Mouse (Mus musculus) limb, embryonic 12.5 days (tissue): ENCODE measurements at regions not wholly inside any gene's neighbourhood (a gene's known extent, or its start where the extent isn't known, plus 50 kb on each side); places are given as distances from the start of the nearest gene placed in this dataset.

ENCODE experiments used
- ATAC-seq: fragments of 200-750 bp; cut with Nextera tagmentation; 2 replicates; pipeline ENCODE4 v1.8.0; 2017; ENCODE audit warnings: low read depth, moderate TSS enrichment; ENCODE audit not compliant: insufficient number of reproducible peaks, insufficient read depth, low FRiP score, low TSS enrichment
- H3K27ac ChIP-seq: fragments of 300-500 bp; sonication (generic); 2 replicates; pipeline ENCODE4 v1.5.1; 2016; ENCODE audit warnings: mild to moderate bottlenecking, moderate library complexity
- H3K27me3 ChIP-seq: fragments of 300-500 bp; sonication (generic); 2 replicates; pipeline ENCODE4 v1.6.1; 2016; ENCODE audit warnings: mild to moderate bottlenecking, moderate library complexity
- H3K36me3 ChIP-seq: fragments of 300-500 bp; sonication (generic); 2 replicates; pipeline ENCODE4 v1.6.1; 2016; ENCODE audit warnings: mild to moderate bottlenecking, moderate library complexity
- H3K4me1 ChIP-seq: fragments of 300-500 bp; sonication (generic); replicated peaks from 2 replicates; pipeline ENCODE4 v1.6.1; 2016
- H3K4me2 ChIP-seq: fragments of 300-500 bp; sonication (generic); 2 replicates; pipeline ENCODE4 v1.6.1; 2016; ENCODE audit warnings: mild to moderate bottlenecking, moderate library complexity
- H3K4me3 ChIP-seq: fragments of 300-500 bp; sonication (generic); replicated peaks from 2 replicates; pipeline ENCODE4 v1.5.1; 2016; ENCODE audit warnings: mild to moderate bottlenecking
- H3K9ac ChIP-seq: fragments of 300-500 bp; sonication (generic); replicated peaks from 2 replicates; pipeline ENCODE4 v1.6.1; 2016; ENCODE audit warnings: mild to moderate bottlenecking, moderate library complexity
- H3K9me3 ChIP-seq: fragments of 300-500 bp; sonication (generic); 2 replicates; pipeline ENCODE4 v1.6.1; 2016; ENCODE audit warnings: mild to moderate bottlenecking, moderate library complexity
- WGBS: fragments of 180-500 bp; shearing (Covaris S2); methylation state at CpG from one replicate; pipeline ENCODE4 v1.1.7; 2016; 5-methylcytosine and 5-hydroxymethylcytosine counted together

- H3K9me3 ChIP-seq: no peaks in the 10 kb centered on the region
- H3K4me3 ChIP-seq: no peak overlapping the region
- H3K36me3 ChIP-seq: no peaks in the 10 kb centered on the region
- H3K4me1 ChIP-seq: peaks cover 21% of the 10 kb centered on the region
- no peak for ATAC-seq
- no peak overlapping the region for H3K4me2 ChIP-seq
- whole genome bisulfite sequencing: 64% methylated on average over 5 of the region's 5 CpGs
- H3K27ac ChIP-seq: peak overlapping the region; percentile 41; the same call in 1 of the 2 replicates
- H3K9ac ChIP-seq: no peak overlapping the region
- no peaks in the 10 kb centered on the region for H3K27me3 ChIP-seq
Observed at GRCm38 (mm10) chr3:147445066-147445844, 593.1 kb downstream of the Ttll7 start.

DNA sequence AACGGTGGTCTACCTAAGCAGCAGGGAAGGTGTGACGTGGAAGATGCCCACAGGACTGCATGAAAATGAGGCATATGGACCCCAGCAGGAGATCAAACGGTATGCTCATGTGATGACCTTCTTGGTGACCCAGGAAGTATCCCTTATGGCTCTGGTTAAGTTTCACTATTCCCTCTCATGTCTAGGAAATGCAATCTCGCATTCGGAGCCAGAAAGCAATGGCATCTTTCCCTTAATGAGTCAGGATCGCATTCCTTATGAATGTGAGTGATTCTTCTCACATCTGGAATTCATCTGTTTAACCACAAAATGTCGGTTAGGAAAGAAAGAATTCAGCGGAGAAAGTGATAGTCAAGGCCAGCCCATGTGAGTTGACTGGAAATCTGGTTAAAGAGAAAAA lies 593.7 kb downstream of the Ttll7 start:
- Histone ChIP-seq H3K27ac (peak overlapping the region; percentile 41; the same call in 1 of the 2 replicates), H3K4me2 (no peak overlapping the region), H3K9ac (no peak overlapping the region), H3K36me3 (no peaks in the 10 kb centered on the region), H3K27me3 (no peaks in the 10 kb centered on the region), H3K9me3 (no peaks in the 10 kb centered on the region), H3K4me1 (peaks cover 21% of the 10 kb centered on the region), H3K4me3 (no peak overlapping the region)
- no peak for ATAC-seq
- WGBS: 26% methylated on average over 8 of the region's 8 CpGs

DNA sequence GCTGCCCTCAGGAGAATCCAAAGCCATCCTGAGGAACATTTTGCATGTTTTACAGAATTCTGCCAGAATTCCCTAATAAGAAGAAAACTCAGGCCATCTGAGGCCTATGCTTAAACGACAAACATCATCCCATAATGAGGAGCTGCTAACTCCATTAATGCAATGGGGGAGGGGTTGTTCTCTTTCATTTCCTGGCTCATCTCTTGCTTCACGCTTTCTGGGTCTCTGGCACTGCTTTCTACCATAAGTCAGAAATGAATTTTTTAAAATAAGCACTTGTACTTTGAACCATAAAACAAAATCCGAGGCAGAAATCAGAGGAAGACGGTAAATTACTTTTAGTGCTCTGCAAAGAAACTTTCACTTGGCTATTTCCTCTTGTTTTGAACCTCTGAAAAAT lies 600.0 kb downstream of the Ttll7 start:
- Histone ChIP-seq H3K36me3 (no peaks in the 10 kb centered on the region), H3K9me3 (no peaks in the 10 kb centered on the region), H3K27me3 (no peaks in the 10 kb centered on the region), H3K4me3 (no peak overlapping the region), H3K4me2 (no peak overlapping the region), H3K27ac (no peak overlapping the region), H3K9ac (no peak overlapping the region), H3K4me1 (no peaks in the 10 kb centered on the region; the same call in 1 of the 2 replicates)
- no peak for ATAC-seq
- WGBS: 50% methylated on average over 4 of the region's 4 CpGs

DNA sequence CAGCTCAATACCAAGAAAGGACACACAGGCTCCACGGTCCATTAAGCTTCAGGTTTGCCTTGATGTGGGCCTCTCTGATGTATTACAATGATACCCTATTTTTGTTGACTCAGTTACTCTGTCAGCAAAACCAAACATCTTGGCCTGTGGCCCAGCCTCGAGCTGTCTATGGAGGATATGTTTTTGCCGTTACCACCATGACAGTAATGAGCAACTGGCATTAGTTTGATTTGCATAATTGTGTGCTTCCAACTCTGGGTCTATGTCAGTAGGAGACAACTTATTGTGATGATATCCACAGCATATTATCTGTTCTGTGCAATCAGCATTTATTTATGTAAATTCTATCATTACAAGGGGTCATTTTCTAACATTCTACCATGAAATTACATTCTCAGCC lies 603.2 kb downstream of the Ttll7 start:
- H3K4me1 ChIP-seq: peaks cover 18% of the 10 kb centered on the region
- H3K4me3 ChIP-seq: no peak overlapping the region
- H3K9me3 ChIP-seq: no peaks in the 10 kb centered on the region
- ATAC-seq: no peak
- no peaks in the 10 kb centered on the region for H3K36me3 ChIP-seq
- H3K27me3 ChIP-seq: no peaks in the 10 kb centered on the region
- 91% methylated on average over 3 of the region's 3 CpGs for WGBS
- no peak overlapping the region for H3K4me2 ChIP-seq
- H3K27ac ChIP-seq: no peak overlapping the region
- no peak overlapping the region for H3K9ac ChIP-seq

DNA sequence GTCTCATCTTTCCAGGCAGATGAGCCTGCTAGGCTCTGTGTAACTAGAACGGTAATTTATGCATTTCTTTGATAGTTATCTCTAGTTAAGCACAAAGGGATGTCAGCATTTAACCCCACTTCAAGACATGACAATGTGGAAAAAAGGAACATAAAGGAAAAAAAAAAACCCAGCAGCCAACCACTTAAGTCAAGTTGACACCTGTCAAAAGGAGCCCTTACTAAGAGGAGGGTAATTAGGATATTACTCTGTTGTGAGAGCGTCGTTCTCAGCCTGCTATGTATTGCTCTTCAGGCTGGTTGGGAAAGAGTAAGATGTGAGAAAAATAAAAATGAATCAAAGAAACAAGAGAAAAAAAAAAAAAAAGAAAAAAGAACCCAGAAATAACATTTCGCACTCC lies 604.1 kb downstream of the Ttll7 start:
- Histone ChIP-seq H3K9ac (no peak overlapping the region), H3K27ac (no peak overlapping the region), H3K27me3 (no peaks in the 10 kb centered on the region), H3K36me3 (no peaks in the 10 kb centered on the region), H3K4me1 (peaks cover 18% of the 10 kb centered on the region), H3K4me2 (no peak overlapping the region), H3K4me3 (no peak overlapping the region), H3K9me3 (no peaks in the 10 kb centered on the region)
- WGBS: 81% methylated on average over 4 of the region's 4 CpGs
- no peak for ATAC-seq

- no peak overlapping the region for H3K4me3 ChIP-seq
- H3K4me1 ChIP-seq: peaks cover 18% of the 10 kb centered on the region
- ATAC-seq: peak; percentile 26; the same call in 1 of the 2 replicates
- no peaks in the 10 kb centered on the region for H3K36me3 ChIP-seq
- H3K9me3 ChIP-seq: no peaks in the 10 kb centered on the region
- peak overlapping the region; percentile 69 for H3K27ac ChIP-seq
- H3K9ac ChIP-seq: no peak overlapping the region
- peak overlapping the region; percentile 21 for H3K4me2 ChIP-seq
- 7% methylated on average over 4 of the region's 4 CpGs for WGBS
- no peaks in the 10 kb centered on the region for H3K27me3 ChIP-seq
Observed at GRCm38 (mm10) chr3:147458115-147458514, 605.9 kb downstream of the Ttll7 start.

DNA sequence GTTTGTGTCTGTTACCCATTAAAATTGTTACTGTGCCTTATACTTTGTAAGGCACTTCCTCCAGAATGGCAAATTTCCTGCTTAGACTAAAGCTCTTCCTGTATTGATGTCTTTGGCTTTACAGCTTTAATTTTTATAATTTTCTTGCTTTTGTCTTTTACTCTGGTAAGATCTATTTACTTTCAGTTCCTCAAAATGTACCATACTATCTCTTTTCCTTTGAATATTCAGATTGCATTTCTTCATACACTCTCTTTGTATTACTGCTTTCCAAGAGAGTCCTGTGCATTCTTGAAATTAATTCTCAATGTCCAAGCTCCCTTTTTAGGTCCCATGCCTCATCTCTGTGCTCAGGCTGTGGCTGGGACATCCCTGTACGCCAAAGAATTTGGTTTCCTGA lies 627.7 kb downstream of the Ttll7 start:
- no peak overlapping the region for H3K4me2 ChIP-seq
- 95% methylated on average over 1 of the region's 1 CpGs for WGBS
- no peaks in the 10 kb centered on the region for H3K36me3 ChIP-seq
- H3K4me3 ChIP-seq: no peak overlapping the region
- H3K27me3 ChIP-seq: no peaks in the 10 kb centered on the region
- ATAC-seq: no peak
- no peaks in the 10 kb centered on the region for H3K9me3 ChIP-seq
- H3K4me1 ChIP-seq: no peaks in the 10 kb centered on the region
- H3K27ac ChIP-seq: no peak overlapping the region
- no peak overlapping the region for H3K9ac ChIP-seq
